Mouse (Mus musculus) gastrocnemius, adult 8-10 months (tissue): ENCODE measurements at regions not wholly inside any gene's neighbourhood (a gene's known extent, or its start where the extent isn't known, plus 50 kb on each side); places are given as distances from the start of the nearest gene placed in this dataset.

Source experiments
- DNase-seq, 2 experiments: peaks; one replicate each; pipeline ENCODE4 v3.0.0; 2022; ENCODE audit warnings: low spot score in 2 of 2

- DNase-seq = no peak
These were observed 205.1 kb upstream of the Kirrel3 start for GRCm38 (mm10) chr9:34280311-34281208.

- no peak for DNase-seq
These were observed 162.1 kb upstream of the Kirrel3 start for GRCm38 (mm10) chr9:34323571-34323970.

- DNase-seq = no peak
These were observed 157.0 kb upstream of the Kirrel3 start for GRCm38 (mm10) chr9:34328723-34329122.

GRCm38 (mm10) chr9:34334112-34334511, 151.6 kb upstream of the Kirrel3 start:
- no peak for DNase-seq

- DNase-seq = no peak
These were observed 150.9 kb upstream of the Kirrel3 start for GRCm38 (mm10) chr9:34334555-34335468.

- DNase-seq = no peak
These were observed 137.3 kb upstream of the Kirrel3 start for GRCm38 (mm10) chr9:34348442-34348841.

GRCm38 (mm10) chr9:34349997-34350396, 135.7 kb upstream of the Kirrel3 start:
- DNase-seq = no peak

GRCm38 (mm10) chr9:34353744-34354143, 131.9 kb upstream of the Kirrel3 start:
- no peak for DNase-seq

- DNase-seq = no peak
These were observed 130.9 kb upstream of the Kirrel3 start for GRCm38 (mm10) chr9:34354723-34355316.

GRCm38 (mm10) chr9:34370686-34371398, 114.9 kb upstream of the Kirrel3 start:
- no peak for DNase-seq

GRCm38 (mm10) chr9:34375187-34375586, 110.5 kb upstream of the Kirrel3 start:
- DNase-seq = no peak

GRCm38 (mm10) chr9:34380008-34380407, 105.7 kb upstream of the Kirrel3 start:
- no peak for DNase-seq

GRCm38 (mm10) chr9:34381601-34382000, 104.1 kb upstream of the Kirrel3 start:
- DNase-seq = peak in 1 of 2 experiments; percentile 12

- DNase-seq = no peak
These were observed 103.5 kb upstream of the Kirrel3 start for GRCm38 (mm10) chr9:34382208-34382607.

- DNase-seq = no peak
These were observed 99.6 kb upstream of the Kirrel3 start for GRCm38 (mm10) chr9:34386071-34386470.

- no peak for DNase-seq
These were observed 92.7 kb upstream of the Kirrel3 start for GRCm38 (mm10) chr9:34393042-34393441.

- no peak for DNase-seq
These were observed 89.6 kb upstream of the Kirrel3 start for GRCm38 (mm10) chr9:34395839-34396804.

GRCm38 (mm10) chr9:34411699-34412098, 74.0 kb upstream of the Kirrel3 start:
- DNase-seq = no peak

- no peak for DNase-seq
These were observed 69.5 kb upstream of the Kirrel3 start for GRCm38 (mm10) chr9:34416153-34416552.

GRCm38 (mm10) chr9:34418100-34418499, 67.6 kb upstream of the Kirrel3 start:
- DNase-seq = no peak
